Comparison of ENCODE assay signal across 8 mouse cellular contexts in genomic region chr2:36230967-36231366, GRCm38 (mm10). TPM values are rescaled to one million over a fixed set of nuclear protein-coding genes. Genes with fewer than 3 reads are reported as not detected.
DNase-seq lines count a peak whose midpoint lies in the region; ATAC-seq lines count a peak whose summit lies in the region.

No protein-coding gene starts in this region.

- no peaks in the 10 kb centered on the region for H3K9me3 ChIP-seq in heart, embryonic 15.5 days (replicated peaks)
- H3K9me3 ChIP-seq in hindbrain, embryonic 13.5 days = no peaks in the 10 kb centered on the region
- no peaks in the 10 kb centered on the region for H3K9me3 ChIP-seq in midbrain, embryonic 11.5 days (ENCODE audit: control insufficient read depth, low read length)

- H3K36me3 ChIP-seq in heart, embryonic 15.5 days = no peaks in the 10 kb centered on the region
- no peaks in the 10 kb centered on the region for H3K36me3 ChIP-seq in hindbrain, embryonic 13.5 days
- H3K36me3 ChIP-seq in midbrain, embryonic 11.5 days (ENCODE audit: control insufficient read depth, insufficient read depth, low read length) = no peaks in the 10 kb centered on the region

- WGBS in heart, embryonic 15.5 days = 25% methylated on average over 10 of the region's 10 CpGs
- 42% methylated on average over 8 of the region's 10 CpGs for WGBS in hindbrain, embryonic 13.5 days
- 29% methylated on average over 10 of the region's 10 CpGs for WGBS in midbrain, embryonic 11.5 days

- H3K27ac ChIP-seq in heart, embryonic 15.5 days = peak overlapping the region; percentile 76; the same call in 1 of the 2 replicates
- H3K27ac ChIP-seq in hindbrain, embryonic 13.5 days = no peak overlapping the region
- H3K27ac ChIP-seq in midbrain, embryonic 11.5 days (ENCODE audit: low read depth, low read length) = no peak overlapping the region

- peak overlapping the region; percentile 71 for H3K9ac ChIP-seq in heart, embryonic 15.5 days
- peak overlapping the region; percentile 67; the same call in 1 of the 2 replicates for H3K9ac ChIP-seq in hindbrain, embryonic 13.5 days
- peak overlapping the region; percentile 54 for H3K9ac ChIP-seq in midbrain, embryonic 11.5 days (ENCODE audit: low read length)

- H3K4me2 ChIP-seq in heart, embryonic 15.5 days = peak overlapping the region; percentile 95
- peak overlapping the region; percentile 63 for H3K4me2 ChIP-seq in hindbrain, embryonic 13.5 days
- peak overlapping the region; percentile 53 for H3K4me2 ChIP-seq in midbrain, embryonic 11.5 days

- H3K4me1 ChIP-seq in heart, embryonic 15.5 days (replicated peaks) = peaks cover 35% of the 10 kb centered on the region
- peaks cover 10% of the 10 kb centered on the region for H3K4me1 ChIP-seq in hindbrain, embryonic 13.5 days (replicated peaks)
- 0 out of 2 replicates have a peak, but pooled peaks cover 2% of the 10 kb centered on the region for H3K4me1 ChIP-seq in midbrain, embryonic 11.5 days (ENCODE audit: control insufficient read depth, insufficient read depth, low read length)

- no peak for ATAC-seq in heart, embryonic 15.5 days (replicated peaks; ENCODE audit: insufficient number of reproducible peaks, insufficient read depth, low FRiP score, low read depth)
- ATAC-seq in hindbrain, embryonic 13.5 days (ENCODE audit: low FRiP score) = no peak
- no peak for ATAC-seq in midbrain, embryonic 11.5 days (ENCODE audit: low FRiP score)

- H3K27me3 ChIP-seq in heart, embryonic 15.5 days = no peaks in the 10 kb centered on the region
- H3K27me3 ChIP-seq in hindbrain, embryonic 13.5 days = peaks cover 36% of the 10 kb centered on the region
- no peaks in the 10 kb centered on the region; the same call in 1 of the 2 replicates for H3K27me3 ChIP-seq in midbrain, embryonic 11.5 days (ENCODE audit: control insufficient read depth, insufficient read depth, low read length)

- peak overlapping the region; percentile 61 for H3K4me3 ChIP-seq in heart, embryonic 15.5 days
- peak overlapping the region; percentile 37 for H3K4me3 ChIP-seq in hindbrain, embryonic 13.5 days
- H3K4me3 ChIP-seq in midbrain, embryonic 11.5 days (ENCODE audit: low read depth, low read length) = peak overlapping the region; percentile 17

- DNase-seq in heart, adult 9 months (ENCODE audit: low spot score in 2 of 2) = no peak
- DNase-seq in MEL-GATA-1-ER (ENCODE audit: extremely low read depth, low read depth) = peak; percentile 40
- DNase-seq in midbrain, embryonic 11.5 days (ENCODE audit: low spot score, missing footprints) = no peak
- no peak for DNase-seq in urinary bladder, postnatal 36 days (ENCODE audit: low spot score in 2 of 2)
- DNase-seq in retina, embryonic 14.5 days (ENCODE audit: low spot score) = no peak
- no peak for DNase-seq in ovary, postnatal 36 days (ENCODE audit: low spot score)

RNA-seq across cellular contexts. Expression of gene Ptgs1, which starts 0.7 kb away (rescaled TPM):
- 23.0 and 29.7 TPM in 2 replicates for polyA plus RNA-seq in heart, embryonic 15.5 days (2015; fragmentation: Nextera tagmentation; extraction: Ambion mirVana)
- polyA plus RNA-seq in hindbrain, embryonic 13.5 days (2015; fragmentation: Nextera tagmentation; extraction: Ambion mirVana) = 5.1 and 5.2 TPM in 2 replicates
- polyA plus RNA-seq in midbrain, embryonic 11.5 days (2014; fragmentation: Nextera tagmentation; extraction: Ambion mirVana) = 3.0 and 4.2 TPM in 2 replicates
